Mouse (Mus musculus) neutrophil, adult 5-6 weeks (primary cell): ENCODE results near the gene Col28a1. TPM values are rescaled to one million over a fixed set of nuclear protein-coding genes. Genes with fewer than 3 reads are reported as not detected.

Source experiments
- ATAC-seq: fragments of 151-379, 151-347 bp; 2 replicates; pipeline ENCODE4 v1.8.0; 2017; ENCODE audit warnings: mild to moderate bottlenecking, moderate TSS enrichment; ENCODE audit not compliant: insufficient number of reproducible peaks, poor library complexity, low FRiP score, severe bottlenecking; ENCODE audit errors: extremely low read depth
- total RNA-seq: library from RNA; stranded (forward); fragments of 200-1000 nt; gene quantifications from 2 replicates; pipeline ENCODE4 v1.2.3, GENCODE M21; 2017

Gene Col28a1
- not detected in 2 replicates for total RNA-seq

DNA sequence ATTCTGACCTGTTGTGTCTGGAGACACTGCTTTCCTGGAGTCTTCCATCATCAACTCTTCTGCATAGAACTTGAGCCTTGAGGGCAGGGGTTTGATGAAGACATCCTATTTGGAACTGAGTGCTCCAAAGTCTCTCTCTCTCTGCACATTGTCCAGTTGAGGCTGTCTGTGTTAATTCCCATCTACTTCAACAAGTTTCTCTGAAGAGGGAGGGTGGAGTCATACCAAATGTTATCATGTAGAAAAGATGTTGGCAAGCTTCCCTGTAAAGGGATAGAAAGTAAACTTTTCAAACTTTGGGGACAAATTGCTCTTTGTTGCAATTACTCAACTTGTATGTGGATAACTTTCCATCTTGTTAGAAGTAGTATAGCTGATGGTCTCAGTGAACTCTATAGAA, at the start of gene Col28a1:
Col28a1 (minus strand) TSS at position 101 of the 400 bp plus-strand sequence.
- ATAC-seq, result no peak

- ATAC-seq, result no peak
These were observed 36.2 kb upstream of the Col28a1 start for GRCm38 (mm10) chr6:8228596-8228995.

DNA sequence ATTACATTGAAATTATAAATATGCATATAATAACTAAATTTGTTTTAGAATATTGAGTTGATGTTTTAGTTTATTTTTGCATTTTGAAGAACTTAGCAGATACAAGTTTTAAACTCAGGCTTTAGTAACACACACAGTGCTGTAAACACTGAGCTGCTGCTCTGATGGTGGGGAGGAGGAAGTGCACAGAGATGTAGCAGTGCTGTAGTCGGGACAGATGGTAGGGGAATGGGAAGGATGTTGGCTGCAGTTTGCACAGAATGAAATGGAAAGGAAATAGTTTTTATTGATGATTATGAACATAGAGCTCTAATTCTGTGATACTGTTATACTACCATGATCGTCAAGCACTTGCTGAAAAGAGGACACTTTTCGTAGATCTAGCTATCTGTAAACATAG, 34.6 kb upstream of the Col28a1 start:
- no peak for ATAC-seq

GRCm38 (mm10) chr6:8210661-8211060, 18.2 kb upstream of the Col28a1 start:
- no peak for ATAC-seq

DNA sequence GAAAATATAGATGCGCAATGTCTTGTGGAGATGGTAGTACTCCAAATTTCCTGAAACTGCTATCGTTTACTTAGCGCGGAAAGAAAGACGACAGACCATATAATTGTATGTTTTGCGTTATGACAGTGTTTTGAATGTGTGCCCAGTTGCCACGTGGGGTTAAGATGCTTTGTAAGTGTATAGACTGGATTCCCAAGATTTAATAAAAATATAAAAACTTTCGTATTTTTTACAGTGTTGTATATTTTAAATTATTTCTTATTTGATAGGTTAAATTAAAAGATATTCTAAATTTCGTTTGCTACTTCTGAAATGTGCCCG, 17.4 kb upstream of the Col28a1 start:
- no peak for ATAC-seq

GRCm38 (mm10) chr6:8209047-8209865, 16.8 kb upstream of the Col28a1 start, which contains the start of gene Mios:
Gene Mios (plus strand): TSS chr6:8209222.
- peak; percentile 92 for ATAC-seq

DNA sequence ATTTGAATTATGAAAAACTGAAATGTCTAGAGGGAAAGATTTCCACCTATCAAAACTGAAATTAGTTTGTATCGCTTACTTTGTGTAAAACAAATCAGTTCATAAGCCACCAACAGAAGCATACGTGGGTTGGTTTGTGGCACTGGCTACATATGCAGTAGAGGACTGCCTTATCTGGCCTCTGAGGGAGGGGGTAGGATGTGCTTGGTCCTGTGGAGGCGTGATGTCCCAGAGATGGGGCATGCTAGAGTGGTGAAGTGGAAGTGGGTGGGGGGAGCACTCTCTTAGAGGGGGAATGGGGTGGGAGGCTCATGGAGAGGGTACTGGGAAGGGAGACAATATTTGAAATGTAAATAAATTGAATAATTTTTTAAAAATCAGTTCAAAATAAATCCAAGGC, 2.5 kb downstream of the Col28a1 start:
- ATAC-seq, result no peak

- no peak for ATAC-seq
These were observed 3.7 kb downstream of the Col28a1 start for GRCm38 (mm10) chr6:8188599-8189233.

GRCm38 (mm10) chr6:8178397-8178941, 13.9 kb downstream of the Col28a1 start:
- no peak for ATAC-seq

GRCm38 (mm10) chr6:8176116-8176515, 16.3 kb downstream of the Col28a1 start:
- ATAC-seq, result no peak

DNA sequence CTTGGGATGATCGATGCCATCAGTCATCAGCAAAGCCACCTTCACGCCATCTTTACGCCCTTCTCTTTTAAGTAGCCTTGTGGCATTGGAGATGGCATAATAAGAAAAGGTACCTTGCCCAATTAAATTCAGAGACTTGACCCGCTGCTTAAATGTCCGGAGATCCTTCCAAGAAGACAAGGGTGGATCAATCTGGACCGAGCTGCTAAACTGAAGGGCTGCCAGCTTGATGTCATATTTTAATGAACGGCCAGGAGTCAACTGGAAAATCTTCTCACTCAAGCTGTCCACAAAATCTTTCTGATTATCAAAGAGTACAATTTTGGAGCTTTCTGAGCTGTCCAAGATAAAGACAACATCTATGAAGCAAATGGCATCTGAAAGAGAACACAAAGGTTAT, 17.1 kb downstream of the Col28a1 start:
- ATAC-seq, result no peak

- no peak for ATAC-seq
These were observed 18.4 kb downstream of the Col28a1 start for GRCm38 (mm10) chr6:8174062-8174461.

- ATAC-seq, result no peak
These were observed 20.3 kb downstream of the Col28a1 start for GRCm38 (mm10) chr6:8172101-8172500.

GRCm38 (mm10) chr6:8164741-8165140, 27.7 kb downstream of the Col28a1 start:
- ATAC-seq, result no peak

DNA sequence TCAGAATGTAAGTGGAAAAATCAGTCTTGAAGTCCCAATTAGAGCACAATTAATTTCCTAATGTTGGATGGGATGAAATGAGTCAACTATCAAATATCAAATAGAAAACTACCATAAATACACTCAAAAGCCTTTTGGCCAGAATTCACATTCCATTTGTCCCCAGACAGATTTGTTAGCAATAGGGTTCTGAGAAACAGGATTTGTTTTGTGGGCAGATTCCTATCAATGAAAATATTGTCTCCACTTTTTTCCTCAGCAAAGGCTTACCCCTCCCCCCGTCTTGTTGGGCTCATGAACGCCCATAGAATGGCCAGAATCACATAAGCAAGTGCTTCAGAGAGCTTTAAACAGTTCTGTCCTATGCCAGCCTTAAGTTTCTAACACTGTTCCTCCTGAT, 32.4 kb downstream of the Col28a1 start:
- no peak for ATAC-seq

- ATAC-seq, result no peak
These were observed 35.3 kb downstream of the Col28a1 start for GRCm38 (mm10) chr6:8157121-8157520.

GRCm38 (mm10) chr6:8152551-8153361, 39.7 kb downstream of the Col28a1 start:
- no peak for ATAC-seq

DNA sequence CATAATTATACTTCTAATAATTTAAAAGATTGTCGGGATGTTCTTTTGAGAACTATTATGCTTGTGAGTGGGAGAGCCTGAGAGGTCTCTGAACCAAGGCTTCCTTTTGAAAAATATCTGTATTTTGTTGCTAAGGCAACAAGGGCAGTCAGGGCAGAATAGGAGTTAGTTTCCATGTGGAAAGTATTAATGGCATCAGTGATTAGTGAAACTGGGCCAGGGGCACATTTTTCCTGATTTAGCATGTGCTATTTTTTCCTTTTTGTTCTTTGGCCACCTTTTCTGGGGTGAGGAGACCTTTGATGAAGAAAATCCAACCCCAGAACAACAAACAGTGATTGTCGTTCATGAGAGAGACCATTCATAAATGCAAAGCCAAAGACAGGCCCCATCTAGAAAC, 43.5 kb downstream of the Col28a1 start:
- ATAC-seq, result no peak

GRCm38 (mm10) chr6:8141881-8142280, 50.5 kb downstream of the Col28a1 start:
- no peak for ATAC-seq
